Mouse (Mus musculus) WW6 (cell line): ENCODE measurements at regions not wholly inside any gene's neighbourhood (a gene's known extent, or its start where the extent isn't known, plus 50 kb on each side); places are given as distances from the start of the nearest gene placed in this dataset.

Experiments used
- DNase-seq: peaks from one replicate; pipeline ENCODE4 v3.0.0-alpha.2; 2013; ENCODE audit warnings: low read depth, low spot score

GRCm38 (mm10) chr2:50433166-50433565, 136.6 kb upstream of the Mmadhc start:
- no peak for DNase-seq

- no peak for DNase-seq
Measured at GRCm38 (mm10) chr2:50425151-50425550, 128.6 kb upstream of the Mmadhc start.

GRCm38 (mm10) chr2:50419648-50420047, 123.0 kb upstream of the Mmadhc start:
- no peak for DNase-seq

- DNase-seq = no peak
Measured at GRCm38 (mm10) chr2:50417643-50418042, 121.0 kb upstream of the Mmadhc start.

GRCm38 (mm10) chr2:50417135-50417534, 120.5 kb upstream of the Mmadhc start:
- no peak for DNase-seq

GRCm38 (mm10) chr2:50416056-50416455, 119.5 kb upstream of the Mmadhc start:
- no peak for DNase-seq

- DNase-seq = no peak
Measured at GRCm38 (mm10) chr2:50405932-50406331, 109.3 kb upstream of the Mmadhc start.

GRCm38 (mm10) chr2:50403106-50403505, 106.5 kb upstream of the Mmadhc start:
- DNase-seq = no peak

- no peak for DNase-seq
Measured at GRCm38 (mm10) chr2:50398576-50398975, 102.0 kb upstream of the Mmadhc start.

- no peak for DNase-seq
Measured at GRCm38 (mm10) chr2:50377609-50378413, 81.2 kb upstream of the Mmadhc start.

- DNase-seq = no peak
Measured at GRCm38 (mm10) chr2:50373626-50374025, 77.0 kb upstream of the Mmadhc start.

- no peak for DNase-seq
Measured at GRCm38 (mm10) chr2:50373006-50373405, 76.4 kb upstream of the Mmadhc start.

GRCm38 (mm10) chr2:50368831-50369230, 72.2 kb upstream of the Mmadhc start:
- DNase-seq = no peak

GRCm38 (mm10) chr2:50368351-50368750, 71.8 kb upstream of the Mmadhc start:
- no peak for DNase-seq

GRCm38 (mm10) chr2:50365221-50365620, 68.6 kb upstream of the Mmadhc start:
- DNase-seq = no peak

GRCm38 (mm10) chr2:50356089-50356488, 59.5 kb upstream of the Mmadhc start:
- DNase-seq = no peak

- DNase-seq = no peak
Measured at GRCm38 (mm10) chr2:50347486-50348265, 51.1 kb upstream of the Mmadhc start.
